Mouse (Mus musculus): ENCODE measurements around the gene Ermap. TPM values are rescaled to one million over a fixed set of nuclear protein-coding genes. Genes with fewer than 3 reads are reported as not detected.
A peak's percentile ranks its signal among the peaks of the same experiment; 100 is the strongest.

Gene Ermap
- polyA plus RNA-seq, 2 experiments: 1.6 to 2.1 TPM

GRCm38 (mm10) chr4:119218169-119218568 is 28.4 kb upstream of the Ermap start, which contains the start of gene Tmem269:
Gene Tmem269 (minus strand): TSS chr4:119218217.
- H3K27ac ChIP-seq (replicated peaks; ENCODE audit: low read depth, low read length): no peak within 1 kb of the TSS
- no peaks in the 10 kb centered on the region; the same call in 1 of the 2 replicates for H3K36me3 ChIP-seq (ENCODE audit: control insufficient read depth, insufficient read depth, low read length)
- H3K9ac ChIP-seq (ENCODE audit: low read depth, low read length, severe bottlenecking): no peak within 1 kb of the TSS
- 0 out of 2 replicates have a peak, but pooled peaks cover 4% of the 10 kb centered on the region for H3K4me1 ChIP-seq (ENCODE audit: control insufficient read depth, insufficient read depth, low read length)
- no peak within 1 kb of the TSS for H3K4me2 ChIP-seq (replicated peaks; ENCODE audit: low read depth, low read length, severe bottlenecking)
- H3K4me3 ChIP-seq (replicated peaks; ENCODE audit: low read length): no peak within 1 kb of the TSS
- no peaks in the 10 kb centered on the region for H3K9me3 ChIP-seq (ENCODE audit: control insufficient read depth, low read length)
- no peak for TF ChIP-seq POLR2A (IDR thresholded peaks at IDR 0.05; ENCODE audit: borderline replicate concordance, extremely low read depth, insufficient read depth, insufficient read length)
- WGBS: 13% methylated on average over 11 of the region's 11 CpGs
- no peaks in the 10 kb centered on the region for H3K27me3 ChIP-seq (ENCODE audit: control insufficient read depth, insufficient read depth, low read length)
- ATAC-seq (ENCODE audit: low FRiP score, low read depth) (no peak), DNase-seq (ENCODE audit: low spot score) (no peak)

GRCm38 (mm10) chr4:119216667-119217066 is 26.9 kb upstream of the Ermap start:
- no peak for ATAC-seq (ENCODE audit: low FRiP score, low read depth)
- Histone ChIP-seq H3K9me3 (ENCODE audit: control insufficient read depth, low read length) (no peaks in the 10 kb centered on the region), H3K27me3 (ENCODE audit: control insufficient read depth, insufficient read depth, low read length) (no peaks in the 10 kb centered on the region), H3K4me2 (replicated peaks; ENCODE audit: low read depth, low read length, severe bottlenecking) (no peak overlapping the region), H3K4me1 (ENCODE audit: control insufficient read depth, insufficient read depth, low read length) (0 out of 2 replicates have a peak, but pooled peaks cover 4% of the 10 kb centered on the region), H3K36me3 (ENCODE audit: control insufficient read depth, insufficient read depth, low read length) (no peaks in the 10 kb centered on the region), H3K27ac (replicated peaks; ENCODE audit: low read depth, low read length) (no peak overlapping the region), H3K9ac (ENCODE audit: low read depth, low read length, severe bottlenecking) (no peak overlapping the region), H3K4me3 (replicated peaks; ENCODE audit: low read length) (no peak overlapping the region)
- no peak for TF ChIP-seq POLR2A (IDR thresholded peaks at IDR 0.05; ENCODE audit: borderline replicate concordance, extremely low read depth, insufficient read depth, insufficient read length)
- DNase-seq (ENCODE audit: low spot score): no peak
- WGBS: 68% methylated on average over 7 of the region's 8 CpGs

DNA sequence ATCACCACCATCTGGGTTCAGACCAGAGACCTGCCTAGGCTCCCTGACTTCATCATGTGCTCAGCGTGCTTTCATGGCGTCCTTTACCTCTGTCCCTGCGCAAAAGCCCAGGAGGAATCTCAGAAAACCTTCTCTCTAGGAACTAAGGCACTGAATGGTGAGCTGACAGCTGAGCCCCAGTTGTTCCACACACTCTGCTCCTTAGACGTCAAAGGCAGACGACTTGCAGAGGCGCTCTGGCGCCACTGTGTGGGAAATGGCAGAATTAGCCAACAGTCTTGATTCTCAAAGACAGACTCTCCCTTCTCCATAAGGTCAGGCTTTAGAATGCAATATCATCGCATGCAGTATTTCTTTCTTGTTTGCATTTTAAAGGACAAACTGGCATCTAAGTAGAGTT is 14.9 kb upstream of the Ermap start:
- no peak for TF ChIP-seq POLR2A (IDR thresholded peaks at IDR 0.05; ENCODE audit: borderline replicate concordance, extremely low read depth, insufficient read depth, insufficient read length)

DNA sequence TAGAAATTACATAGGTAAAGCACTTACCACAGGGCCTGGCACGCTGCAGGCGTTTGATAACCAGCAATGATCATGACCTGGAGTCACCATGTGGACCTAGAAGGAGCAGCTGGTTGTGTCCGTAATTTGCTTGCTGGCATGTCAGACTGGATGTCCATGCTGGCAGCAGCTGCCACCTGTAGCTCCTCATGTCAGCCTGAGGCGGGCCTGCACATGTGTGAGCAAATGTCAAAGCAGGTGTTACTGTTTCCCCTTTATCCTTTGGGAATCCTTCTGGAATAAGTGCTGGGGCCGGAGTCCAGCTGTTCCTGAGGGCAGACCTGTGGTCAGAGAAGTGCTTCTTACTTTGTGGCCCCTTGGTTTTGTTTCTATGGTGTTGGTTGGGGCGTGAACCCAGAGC is 8.3 kb upstream of the Ermap start:
- no peak for TF ChIP-seq POLR2A (IDR thresholded peaks at IDR 0.05; ENCODE audit: borderline replicate concordance, extremely low read depth, insufficient read depth, insufficient read length)
- Histone ChIP-seq H3K36me3 (ENCODE audit: control insufficient read depth, insufficient read depth, low read length) (peaks cover 30% of the 10 kb centered on the region), H3K4me1 (ENCODE audit: control insufficient read depth, insufficient read depth, low read length) (peaks cover 5% of the 10 kb centered on the region), H3K4me3 (replicated peaks; ENCODE audit: low read length) (no peak overlapping the region), H3K9me3 (ENCODE audit: control insufficient read depth, low read length) (no peaks in the 10 kb centered on the region), H3K4me2 (replicated peaks; ENCODE audit: low read depth, low read length, severe bottlenecking) (no peak overlapping the region), H3K27ac (replicated peaks; ENCODE audit: low read depth, low read length) (no peak overlapping the region), H3K27me3 (ENCODE audit: control insufficient read depth, insufficient read depth, low read length) (no peaks in the 10 kb centered on the region), H3K9ac (ENCODE audit: low read depth, low read length, severe bottlenecking) (no peak overlapping the region)
- 66% methylated on average over 6 of the region's 6 CpGs for WGBS
- DNase-seq (ENCODE audit: low spot score): no peak
- ATAC-seq (ENCODE audit: low FRiP score, low read depth): no peak

More for the DNA sequence above, 14.9 kb upstream of the Ermap start:
- no peak overlapping the region for H3K27ac ChIP-seq (replicated peaks; ENCODE audit: low read depth, low read length)
- 17% methylated on average over 8 of the region's 8 CpGs for WGBS
- H3K27me3 ChIP-seq (ENCODE audit: control insufficient read depth, insufficient read depth, low read length): no peaks in the 10 kb centered on the region
- no peak overlapping the region for H3K4me2 ChIP-seq (replicated peaks; ENCODE audit: low read depth, low read length, severe bottlenecking)
- ATAC-seq (ENCODE audit: low FRiP score, low read depth): peak; percentile 74
- no peaks in the 10 kb centered on the region for H3K9me3 ChIP-seq (ENCODE audit: control insufficient read depth, low read length)
- no peak overlapping the region for H3K9ac ChIP-seq (ENCODE audit: low read depth, low read length, severe bottlenecking)
- no peak overlapping the region for H3K4me3 ChIP-seq (replicated peaks; ENCODE audit: low read length)
- DNase-seq (ENCODE audit: low spot score): peak; percentile 79
- H3K4me1 ChIP-seq (ENCODE audit: control insufficient read depth, insufficient read depth, low read length): no peaks in the 10 kb centered on the region
- H3K36me3 ChIP-seq (ENCODE audit: control insufficient read depth, insufficient read depth, low read length): peaks cover 20% of the 10 kb centered on the region

GRCm38 (mm10) chr4:119195582-119196320 is 5.9 kb upstream of the Ermap start:
- Histone ChIP-seq H3K27me3 (ENCODE audit: control insufficient read depth, insufficient read depth, low read length) (no peaks in the 10 kb centered on the region), H3K27ac (replicated peaks; ENCODE audit: low read depth, low read length) (peak overlapping the region; percentile 86), H3K9ac (ENCODE audit: low read depth, low read length, severe bottlenecking) (peak overlapping the region; percentile 90), H3K36me3 (ENCODE audit: control insufficient read depth, insufficient read depth, low read length) (peaks cover 19% of the 10 kb centered on the region), H3K4me1 (ENCODE audit: control insufficient read depth, insufficient read depth, low read length) (peaks cover 5% of the 10 kb centered on the region), H3K4me2 (replicated peaks; ENCODE audit: low read depth, low read length, severe bottlenecking) (peak overlapping the region; percentile 71), H3K9me3 (ENCODE audit: control insufficient read depth, low read length) (no peaks in the 10 kb centered on the region), H3K4me3 (replicated peaks; ENCODE audit: low read length) (peak overlapping the region; percentile 83)
- TF ChIP-seq POLR2A (IDR thresholded peaks at IDR 0.05; ENCODE audit: borderline replicate concordance, extremely low read depth, insufficient read depth, insufficient read length): no peak
- DNase-seq (ENCODE audit: low spot score) (no peak), ATAC-seq (ENCODE audit: low FRiP score, low read depth) (no peak)
- 12% methylated on average over 13 of the region's 18 CpGs for WGBS
